Comparison of ENCODE assay signal across 30 mouse cellular contexts in the genomic region with DNA sequence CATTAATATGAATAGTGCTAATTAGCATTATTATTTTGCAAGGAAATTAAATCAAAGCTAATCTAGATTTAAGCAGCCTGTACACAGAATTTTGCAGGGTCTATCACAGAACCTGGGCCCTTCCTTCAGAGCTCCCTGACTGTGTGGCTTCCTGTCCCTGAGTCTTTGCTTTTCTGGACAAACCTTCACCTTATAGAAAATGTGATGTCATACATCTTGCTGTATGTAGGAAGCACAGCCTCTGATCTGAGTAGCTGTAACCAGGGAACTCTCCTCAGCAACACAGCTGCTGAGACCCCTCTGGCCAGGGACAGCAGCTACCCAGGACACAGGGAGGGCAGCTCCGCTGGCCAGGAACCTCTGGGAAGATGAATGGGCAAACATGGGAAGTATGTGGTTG. TPM values are rescaled to one million over a fixed set of nuclear protein-coding genes. Genes with fewer than 3 reads are reported as not detected.
DNase-seq lines count a peak whose midpoint lies in the region; ATAC-seq lines count a peak whose summit lies in the region.
"Had no signal": no experiment of that assay in that cellular context is flagged by ENCODE, and none has a peak within 500 bp of the region (broad histone marks: within the 10 kb centered on the region; RNA-seq: fewer than 3 reads in every experiment).

No protein-coding gene starts in this region.

- peak; percentile 47 for ATAC-seq in CD4-positive, CD25-positive, alpha-beta regulatory T cell, adult 4 months
- peak; percentile 63 for ATAC-seq in activated CD4-positive, CD25-positive, alpha-beta regulatory T cell, adult 4 months
- no peak for ATAC-seq in intestine, embryonic 16.5 days
- ATAC-seq: forebrain, embryonic 14.5 days; forebrain, postnatal 0 days; intestine, embryonic 15.5 days had no signal

- H3K27ac ChIP-seq in intestine, embryonic 16.5 days (ENCODE audit: low read length) = no peak overlapping the region
- H3K27ac ChIP-seq: embryonic facial prominence, embryonic 10.5 days; embryonic facial prominence, embryonic 13.5 days; forebrain, embryonic 10.5 days; gastrocnemius, adult 2 months; hindbrain, embryonic 12.5 days; hindbrain, embryonic 15.5 days; intestine, embryonic 15.5 days had no signal

- H3K4me1 ChIP-seq in intestine, embryonic 16.5 days (ENCODE audit: control insufficient read depth, insufficient read depth, low read length) = peaks cover 22% of the 10 kb centered on the region

- 84% methylated on average over 1 of the region's 1 CpGs for WGBS in intestine, embryonic 16.5 days

- no peaks in the 10 kb centered on the region for H3K27me3 ChIP-seq in intestine, embryonic 16.5 days (replicated peaks; ENCODE audit: control insufficient read depth, insufficient read depth, low read length)
- H3K27me3 ChIP-seq: hindbrain, embryonic 12.5 days; hindbrain, embryonic 15.5 days; intestine, embryonic 15.5 days had no signal

- no peaks in the 10 kb centered on the region for H3K9me3 ChIP-seq in intestine, embryonic 16.5 days (ENCODE audit: control insufficient read depth, low read length)
- H3K9me3 ChIP-seq: embryonic facial prominence, embryonic 10.5 days; embryonic facial prominence, embryonic 13.5 days; forebrain, embryonic 10.5 days; hindbrain, embryonic 12.5 days; hindbrain, embryonic 15.5 days; intestine, embryonic 15.5 days had no signal

- no peak overlapping the region for H3K4me2 ChIP-seq in intestine, embryonic 16.5 days (ENCODE audit: low read depth, low read length)
- H3K4me2 ChIP-seq: embryonic facial prominence, embryonic 13.5 days; heart, embryonic 11.5 days; hindbrain, embryonic 12.5 days; hindbrain, embryonic 15.5 days; intestine, embryonic 15.5 days had no signal

- no peaks in the 10 kb centered on the region for H3K36me3 ChIP-seq in intestine, embryonic 16.5 days (ENCODE audit: control insufficient read depth, insufficient read depth, low read length)
- H3K36me3 ChIP-seq: embryonic facial prominence, embryonic 10.5 days; embryonic facial prominence, embryonic 13.5 days; forebrain, embryonic 10.5 days; hindbrain, embryonic 12.5 days; hindbrain, embryonic 15.5 days; intestine, embryonic 15.5 days had no signal

- H3K9ac ChIP-seq in intestine, embryonic 16.5 days (ENCODE audit: low read depth, low read length) = no peak overlapping the region
- H3K9ac ChIP-seq: embryonic facial prominence, embryonic 13.5 days; forebrain, postnatal 0 days; hindbrain, embryonic 12.5 days; hindbrain, embryonic 15.5 days; intestine, embryonic 15.5 days had no signal

- DNase-seq in CD4-positive helper T cell, adult 2 months (ENCODE audit: low read depth, low spot score) = peak; percentile 22
- DNase-seq in kidney, postnatal 10 days = no peak
- DNase-seq in layer of hippocampus, adult 18-20 months (ENCODE audit: low spot score in 2 of 2) = no peak
- DNase-seq: adrenal gland, postnatal 10 days; adrenal gland, postnatal 36 days; B cell, adult 2 months; cerebellum, adult 11 months; cerebellum, adult 8-10 months; cerebellum, postnatal 10 days; cerebellum, postnatal 36 days; embryo, embryonic 11 days; forebrain, postnatal 0 days; gastrocnemius, adult 2 months; gastrocnemius, postnatal 14 days; heart, adult 11 months; kidney, adult 18-20 months had no signal

- no peak overlapping the region for H3K4me3 ChIP-seq in intestine, embryonic 16.5 days (ENCODE audit: low read length)
- H3K4me3 ChIP-seq: embryonic facial prominence, embryonic 10.5 days; embryonic facial prominence, embryonic 13.5 days; erythroblast, embryonic 14.5 days; forebrain, embryonic 10.5 days; gastrocnemius, adult 2 months; hindbrain, embryonic 12.5 days; hindbrain, embryonic 15.5 days; intestine, embryonic 15.5 days had no signal

RNA-seq across cellular contexts. Expression of a gene that starts 51.7 kb away (rescaled TPM):
- not detected for polyA plus RNA-seq in CD4-positive, CD25-positive, alpha-beta regulatory T cell, adult 4 months (2017; shearing (Covaris generic))
- not detected for polyA plus RNA-seq in activated CD4-positive, CD25-positive, alpha-beta regulatory T cell, adult 4 months (2017; shearing (Covaris generic))
- polyA plus RNA-seq in intestine, embryonic 16.5 days (2015; fragmentation: Nextera tagmentation; extraction: Ambion mirVana) = 4.7 and 5.2 TPM in 2 replicates
- 10 to 100 TPM; 23.5 to 26.6 TPM for total RNA-seq in layer of hippocampus, adult 18-20 months (2021)
- total RNA-seq: hematopoietic stem cell, adult 5-6 weeks; MEL had no signal
- polyA plus RNA-seq: erythroblast, embryonic 14.5 days had no signal
